Mouse (Mus musculus) left cerebral cortex, adult 2 months (tissue): ENCODE results near the gene Sox6. TPM values are rescaled to one million over a fixed set of nuclear protein-coding genes. Genes with fewer than 3 reads are reported as not detected.

Source experiments
- DNase-seq, 2 experiments: peaks; one replicate each; pipeline ENCODE4 v3.0.0; 2021 to 2022; ENCODE audit warnings: low spot score in 2 of 2, mixed read lengths in 1 of 2; ENCODE audit errors: extremely low spot score in 1 of 2
- H3K27ac ChIP-seq: fragments of 200-600 bp; 2 replicates; pipeline ENCODE4 v1.8.1; 2022
- H3K4me3 ChIP-seq: fragments of 200-600 bp; 2 replicates; pipeline ENCODE4 v1.8.1; 2022
- CTCF ChIP-seq: fragments of 200-600 bp; IDR thresholded peaks from 2 replicates; pipeline ENCODE4 v1.8.1; 2022; ENCODE audit warnings: antibody characterized with exemption, mild to moderate bottlenecking, moderate library complexity
- intact Hi-C: fragments of 180-260 bp; cut with DNase I; formaldehyde crosslinking; loops from one replicate; pipeline ENCODE4 v1.15.1; 2025
- total RNA-seq, 2 experiments: library from RNA; stranded (reverse); gene quantifications; 2 replicates each; pipeline ENCODE4 v1.2.3; 2021

Sox6 gene
- total RNA-seq, 2 experiments from 2014 or later = 29.7 to 32.7 TPM

DNA sequence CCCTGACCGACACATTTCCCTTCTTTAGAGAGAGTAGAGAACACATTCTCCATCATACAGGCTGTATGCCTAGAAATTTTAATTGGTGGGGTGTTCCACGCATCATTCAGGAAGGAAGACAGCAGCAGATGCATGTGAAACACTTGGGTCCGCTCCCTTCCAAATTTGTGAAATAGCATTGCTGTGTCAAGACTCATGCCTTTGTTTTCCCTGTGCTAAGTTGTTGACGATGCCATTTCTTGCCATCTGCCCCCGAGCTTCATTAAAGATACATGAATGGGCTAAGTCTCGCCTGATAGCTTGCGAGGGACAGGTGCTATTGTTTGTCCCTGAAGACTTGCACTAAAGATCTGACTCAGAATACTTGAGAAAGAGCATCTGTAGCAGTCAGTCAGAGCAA, 433.7 kb downstream of the Sox6 start:
- Histone ChIP-seq H3K27ac (no peak overlapping the region), H3K4me3 (no peak overlapping the region)
- intact Hi-C loops = no loop called here
- no peak for TF ChIP-seq CTCF
- no peak for DNase-seq

DNA sequence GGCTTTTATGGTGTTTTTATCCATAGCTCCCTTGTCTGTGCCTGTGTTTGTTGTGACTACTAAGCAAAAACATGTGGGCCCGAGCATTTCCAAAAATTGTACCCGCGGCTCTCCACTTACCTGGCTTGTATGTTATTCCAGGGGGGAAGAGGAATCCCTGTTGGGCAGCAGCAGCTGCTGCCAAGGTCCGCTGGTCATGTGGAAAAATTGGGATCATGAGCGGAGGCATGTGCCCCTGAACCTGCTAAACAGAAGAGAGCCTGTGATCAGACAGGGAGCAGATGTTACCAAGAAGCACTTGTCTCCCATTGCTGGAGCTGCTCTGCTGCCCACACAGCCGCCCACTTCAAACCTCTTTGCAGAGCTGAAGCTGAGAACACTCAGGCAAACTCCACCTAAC, 441.2 kb downstream of the Sox6 start:
- H3K4me3 ChIP-seq = no peak overlapping the region

DNA sequence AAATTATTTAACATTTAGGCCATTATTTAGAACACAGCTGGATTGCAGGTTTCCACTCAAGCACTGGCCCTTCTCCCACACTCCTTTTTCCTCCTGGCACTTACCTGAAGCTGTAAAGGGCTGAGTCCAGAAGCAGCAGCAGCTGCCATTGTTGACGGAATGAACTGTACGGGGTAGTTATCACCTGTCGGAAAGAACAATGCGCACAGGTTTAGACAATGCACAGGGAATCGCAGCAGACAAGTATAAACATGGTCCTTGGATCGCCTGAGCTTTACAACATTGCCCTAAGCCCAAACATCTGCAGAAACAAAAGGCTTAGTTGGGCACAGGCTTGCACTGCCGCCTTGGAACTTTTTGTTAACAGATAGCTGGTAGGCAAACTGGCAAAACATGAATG, 458.1 kb downstream of the Sox6 start:
- intact Hi-C loops = no loop called here
- TF ChIP-seq CTCF = no peak
- no peak overlapping the region for H3K4me3 ChIP-seq
- no peak for DNase-seq
- H3K27ac ChIP-seq = no peak overlapping the region

More for the DNA sequence above, 441.2 kb downstream of the Sox6 start:
- TF ChIP-seq CTCF = no peak
- no peak overlapping the region for H3K27ac ChIP-seq
- peak; percentile 36 to 38 for DNase-seq
- intact Hi-C loops = no loop called here

DNA sequence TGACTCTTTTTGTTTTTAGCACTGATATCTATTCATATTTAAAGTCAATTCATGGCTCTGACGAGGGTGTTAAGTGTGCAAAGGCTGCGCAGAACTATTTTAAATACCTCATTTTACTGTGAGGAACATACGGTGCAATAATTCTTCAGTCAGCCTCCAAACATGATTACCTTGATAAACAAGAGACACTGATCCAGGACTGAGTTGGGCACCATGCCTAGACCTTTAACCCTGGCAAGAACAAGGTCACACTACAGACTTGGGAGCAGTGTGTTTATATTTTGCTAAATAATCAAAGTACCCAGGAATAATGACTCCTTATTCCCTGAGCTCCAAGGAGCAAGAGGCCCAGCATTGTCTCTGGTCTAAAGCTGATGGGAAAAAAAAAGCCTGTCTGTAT, 458.8 kb downstream of the Sox6 start:
- no peak for TF ChIP-seq CTCF
- intact Hi-C loops = no loop called here
- Histone ChIP-seq H3K27ac (no peak overlapping the region), H3K4me3 (no peak overlapping the region)
- DNase-seq = no peak

DNA sequence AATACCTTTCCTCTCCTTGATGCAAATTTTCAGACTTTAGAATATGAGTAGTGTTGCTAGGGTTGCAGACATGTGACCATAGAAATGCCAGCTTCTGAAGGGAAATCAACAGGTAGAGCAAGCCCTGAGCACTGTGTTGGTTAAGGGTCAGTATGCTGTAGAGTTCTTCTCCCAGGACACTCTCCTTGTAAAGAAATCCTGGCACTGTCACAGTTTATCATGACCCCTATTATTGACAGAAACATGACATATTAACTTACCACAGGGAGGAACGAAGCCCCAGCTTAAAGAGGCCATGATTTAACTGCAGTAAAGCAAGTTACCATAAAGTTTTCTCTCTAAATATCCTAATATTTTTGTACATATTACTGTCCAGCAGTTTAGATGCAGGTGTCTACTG, 462.2 kb downstream of the Sox6 start:
- DNase-seq = no peak
- no peak overlapping the region for H3K27ac ChIP-seq
- intact Hi-C loops = no loop called here
- no peak for TF ChIP-seq CTCF
- no peak overlapping the region for H3K4me3 ChIP-seq

DNA sequence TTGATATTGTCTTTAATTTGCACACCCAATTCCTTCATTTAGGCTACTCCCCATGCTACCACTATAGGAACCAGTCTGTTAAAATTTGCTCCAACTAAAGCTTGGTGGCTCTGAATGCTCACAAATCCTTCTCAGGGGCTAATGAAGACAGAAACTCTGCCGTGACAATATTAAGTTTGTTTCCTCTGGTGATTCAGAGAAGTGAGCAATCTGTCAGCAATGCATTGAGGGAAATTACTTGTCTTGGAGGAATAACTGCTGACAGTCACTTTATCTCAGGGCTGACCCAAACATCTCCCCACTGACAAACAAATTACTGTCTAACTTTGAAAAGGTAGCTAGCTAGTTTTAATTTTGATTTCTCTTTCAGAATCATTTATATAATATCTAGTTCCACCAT, 463.8 kb downstream of the Sox6 start:
- DNase-seq = no peak
- TF ChIP-seq CTCF = no peak
- intact Hi-C loops = no loop called here
- no peak overlapping the region for H3K27ac ChIP-seq
- no peak overlapping the region for H3K4me3 ChIP-seq

DNA sequence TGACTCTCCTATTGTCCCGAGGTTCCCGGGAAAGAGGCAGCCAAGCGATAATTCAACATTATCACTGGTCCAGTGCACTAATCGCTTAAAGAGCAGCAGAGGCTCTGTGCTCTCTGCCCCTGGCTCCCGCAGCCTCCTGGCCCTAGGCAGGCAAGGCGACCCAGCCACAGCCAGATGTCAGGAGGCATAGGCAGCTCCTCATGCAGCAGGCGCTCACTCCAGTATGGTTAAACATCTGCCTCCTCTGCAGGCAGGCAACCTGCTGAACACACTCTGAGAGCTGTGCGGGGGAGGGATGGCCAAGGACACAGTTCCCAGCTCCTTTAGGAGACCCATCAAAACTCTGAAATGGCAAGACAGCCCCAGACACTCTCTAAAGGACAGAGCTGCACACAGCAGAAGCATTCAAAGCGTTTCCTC, 469.8 kb downstream of the Sox6 start:
- no peak for DNase-seq
- TF ChIP-seq CTCF = no peak
- Histone ChIP-seq H3K27ac (no peak overlapping the region), H3K4me3 (peak overlapping the region; percentile 5; the same call in 1 of the 2 replicates)
- intact Hi-C loops = no loop called here

DNA sequence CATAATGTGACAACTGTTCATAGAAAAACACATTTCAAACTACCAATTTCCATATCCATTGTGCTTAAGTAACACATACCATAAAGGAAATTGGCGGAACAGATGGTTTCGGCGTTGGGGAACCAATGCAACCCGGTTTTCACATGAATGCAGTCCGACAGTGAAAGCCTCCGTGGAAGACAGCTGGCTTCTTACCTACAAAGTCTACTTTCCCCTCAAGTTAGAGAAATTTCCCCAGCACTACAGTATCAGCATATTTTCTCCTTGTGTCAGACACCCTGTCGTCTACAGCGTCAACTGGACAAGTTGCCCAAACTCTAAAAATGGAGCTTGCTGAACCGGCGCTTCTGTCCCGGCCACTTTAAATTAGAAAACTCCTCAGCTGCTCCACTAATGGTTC, 470.3 kb downstream of the Sox6 start:
- intact Hi-C loops = no loop called here
- H3K4me3 ChIP-seq = peak overlapping the region; percentile 5; the same call in 1 of the 2 replicates
- no peak for DNase-seq

DNA sequence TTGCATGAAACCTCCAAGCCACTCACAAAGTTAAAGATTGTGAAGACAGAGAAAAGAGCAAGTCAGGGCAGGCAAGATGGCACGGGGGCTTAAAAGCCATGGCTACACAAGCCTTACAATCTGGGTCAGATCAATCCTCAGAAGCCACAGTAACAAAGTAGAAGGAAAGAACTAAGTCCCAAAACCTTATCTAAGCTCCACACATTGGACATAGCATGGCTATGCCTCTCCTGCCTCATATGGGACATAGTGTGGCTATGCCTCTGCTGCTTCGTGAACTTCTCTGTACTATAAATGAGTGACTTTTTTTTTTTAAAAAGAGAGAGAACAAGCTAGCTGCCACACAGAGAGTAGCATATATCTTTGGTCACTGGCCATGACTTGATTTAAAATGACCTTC, 471.8 kb downstream of the Sox6 start:
- TF ChIP-seq CTCF = no peak
- Histone ChIP-seq H3K27ac (no peak overlapping the region), H3K4me3 (no peak overlapping the region)
- intact Hi-C loops = no loop called here
- DNase-seq = no peak

More for the DNA sequence above, 470.3 kb downstream of the Sox6 start:
- no peak for TF ChIP-seq CTCF
- H3K27ac ChIP-seq = no peak overlapping the region

DNA sequence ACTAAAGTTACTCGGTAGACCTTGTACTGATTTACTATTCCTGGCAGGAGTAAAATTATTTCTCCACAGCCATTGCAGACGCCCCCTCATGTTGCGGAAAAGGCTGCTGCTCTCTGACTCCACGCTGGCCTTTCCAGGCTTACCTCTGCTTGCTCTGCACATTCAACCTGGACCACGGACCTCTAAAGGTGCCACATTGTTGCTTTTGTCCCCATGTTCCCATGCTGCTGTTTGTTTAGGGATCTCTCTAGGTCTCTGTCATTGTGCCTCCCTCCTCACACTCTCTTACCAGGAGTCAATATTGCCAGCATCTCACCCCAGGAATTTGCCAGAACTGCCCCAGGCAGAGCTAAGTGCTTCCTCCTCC, 473.6 kb downstream of the Sox6 start:
- Histone ChIP-seq H3K27ac (no peak overlapping the region), H3K4me3 (no peak overlapping the region)
- no peak for TF ChIP-seq CTCF
- DNase-seq = no peak
- intact Hi-C loops = no loop called here

DNA sequence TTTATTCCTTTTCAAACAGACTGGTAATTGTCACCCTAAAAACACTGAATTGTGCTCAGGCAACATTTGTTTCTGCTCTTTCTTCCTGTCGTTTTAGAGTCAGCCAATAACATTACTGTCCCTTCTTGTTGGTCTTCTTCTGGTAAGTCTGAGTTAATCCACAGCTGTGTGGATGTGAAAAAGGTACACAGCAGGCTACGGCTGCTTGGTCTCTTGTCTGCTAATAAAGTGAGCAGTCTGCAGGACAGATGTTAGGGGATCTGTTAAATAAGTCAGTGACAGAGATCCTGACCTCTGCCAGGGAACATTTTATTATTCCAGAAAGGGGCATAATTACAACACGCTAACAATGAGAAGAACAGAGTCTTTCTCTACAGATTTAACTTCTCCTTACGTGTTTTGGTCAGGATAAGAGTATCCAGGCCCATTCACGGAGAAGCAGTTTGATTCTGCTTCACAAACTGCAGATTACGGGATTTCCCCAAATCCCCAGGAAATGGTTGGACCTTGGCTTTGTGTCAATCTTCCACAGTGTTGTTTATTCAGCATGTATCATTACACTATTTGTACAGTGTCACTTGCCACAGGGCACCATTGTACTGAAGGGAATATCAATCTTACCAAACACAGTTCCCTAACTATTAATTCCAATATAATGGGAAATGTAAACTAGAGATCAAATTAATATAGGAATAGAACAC, 474.1 kb downstream of the Sox6 start:
- Histone ChIP-seq H3K27ac (no peak overlapping the region), H3K4me3 (no peak overlapping the region)
- intact Hi-C loops = no loop called here
- DNase-seq = no peak
- TF ChIP-seq CTCF = no peak

DNA sequence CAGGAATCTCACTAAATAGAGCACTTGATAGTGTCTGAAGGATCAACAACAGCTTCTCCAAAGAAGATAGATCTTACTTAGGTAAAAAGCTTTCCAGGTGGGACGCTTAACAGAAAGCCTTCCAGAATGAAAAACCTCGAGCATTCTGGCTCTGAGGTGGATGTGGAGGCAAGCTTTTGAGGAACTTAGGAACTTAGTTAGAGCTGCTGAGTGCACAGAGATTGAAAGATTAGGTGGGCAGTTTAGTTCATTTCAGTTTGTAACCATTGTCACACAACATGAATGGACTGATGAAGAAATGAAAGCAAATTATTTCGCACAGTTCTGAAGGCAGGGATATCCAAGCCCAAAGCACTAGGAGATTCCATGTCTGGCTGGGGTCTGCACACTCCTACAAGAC, 481.9 kb downstream of the Sox6 start:
- intact Hi-C loops = no loop called here
- no peak for DNase-seq
- Histone ChIP-seq H3K4me3 (no peak overlapping the region), H3K27ac (no peak overlapping the region)
- no peak for TF ChIP-seq CTCF

DNA sequence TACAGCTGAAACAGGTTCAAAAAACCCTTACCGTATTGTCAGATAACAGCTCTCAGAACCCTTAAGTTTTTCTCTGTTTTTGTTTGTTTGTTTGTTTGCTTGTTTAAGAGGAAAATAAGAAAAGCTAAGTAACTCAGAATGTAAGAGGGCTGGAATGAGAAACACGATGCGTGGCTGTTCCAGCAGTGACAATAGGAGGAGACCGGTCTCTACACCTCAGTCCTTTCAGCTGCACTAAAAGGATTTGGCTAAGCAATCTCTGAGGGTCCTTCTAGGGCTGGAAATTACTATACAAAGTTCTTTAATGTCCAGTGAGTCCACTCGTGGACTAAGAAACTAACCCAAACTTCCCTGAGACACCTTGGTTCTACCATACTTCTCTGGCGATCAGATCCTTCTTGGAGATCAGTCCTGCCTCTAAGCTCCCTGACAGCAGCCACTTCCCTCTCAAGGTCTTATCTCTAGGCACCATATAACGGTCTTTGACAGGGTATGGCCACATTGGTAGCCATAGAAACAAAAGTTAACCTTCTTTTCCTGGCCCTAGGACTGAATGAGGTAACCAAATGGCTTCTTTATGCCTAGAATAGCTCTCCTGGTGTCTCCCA, 488.3 kb downstream of the Sox6 start:
- intact Hi-C loops = no loop called here

More for the DNA sequence above, 488.3 kb downstream of the Sox6 start:
- Histone ChIP-seq H3K4me3 (no peak overlapping the region), H3K27ac (no peak overlapping the region)
- DNase-seq = no peak
- TF ChIP-seq CTCF = no peak
